Mouse (Mus musculus): ENCODE measurements around the gene Camkv. TPM values are rescaled to one million over a fixed set of nuclear protein-coding genes. Genes with fewer than 3 reads are reported as not detected.

Camkv gene
- polyA plus RNA-seq, 1 experiment from 2014 or later = 2.6 TPM

GRCm38 (mm10) chr9:107949184-107949921 lies 13.9 kb downstream of the Camkv start:
- no peak for ATAC-seq (ENCODE audit: low read depth)
- H3K4me3 ChIP-seq (ENCODE audit: low read depth, low read length) = no peak overlapping the region
- no peak for DNase-seq (ENCODE audit: low spot score)
- no peaks in the 10 kb centered on the region for H3K36me3 ChIP-seq (ENCODE audit: control insufficient read depth, insufficient read depth, low read length)
- no peak overlapping the region for H3K27ac ChIP-seq (replicated peaks; ENCODE audit: low read depth, low read length)
- 76% methylated on average over 13 of the region's 13 CpGs for WGBS
- no peak overlapping the region for H3K4me2 ChIP-seq (ENCODE audit: low read depth, low read length)
- peaks cover 4% of the 10 kb centered on the region for H3K4me1 ChIP-seq (ENCODE audit: control insufficient read depth, insufficient read depth, low read length)
- no peak overlapping the region for H3K9ac ChIP-seq (ENCODE audit: low read depth, low read length)
- H3K9me3 ChIP-seq (ENCODE audit: control insufficient read depth, low read length) = no peaks in the 10 kb centered on the region
- no peaks in the 10 kb centered on the region for H3K27me3 ChIP-seq (replicated peaks; ENCODE audit: control insufficient read depth, insufficient read depth, low read length)

- peak within 1 kb of the TSS; percentile 65 for H3K4me2 ChIP-seq (ENCODE audit: low read depth, low read length)
- ATAC-seq (ENCODE audit: low read depth) (no peak), DNase-seq (ENCODE audit: low spot score) (no peak)
- H3K27ac ChIP-seq (replicated peaks; ENCODE audit: low read depth, low read length) = peak within 1 kb of the TSS; percentile 77
- peak within 1 kb of the TSS; percentile 69 for H3K4me3 ChIP-seq (ENCODE audit: low read depth, low read length)
- no peaks in the 10 kb centered on the region for H3K27me3 ChIP-seq (replicated peaks; ENCODE audit: control insufficient read depth, insufficient read depth, low read length)
- H3K36me3 ChIP-seq (ENCODE audit: control insufficient read depth, insufficient read depth, low read length) = no peaks in the 10 kb centered on the region
- WGBS = 83% methylated on average over 10 of the region's 10 CpGs
- H3K9me3 ChIP-seq (ENCODE audit: control insufficient read depth, low read length) = no peaks in the 10 kb centered on the region
- peaks cover 4% of the 10 kb centered on the region for H3K4me1 ChIP-seq (ENCODE audit: control insufficient read depth, insufficient read depth, low read length)
- H3K9ac ChIP-seq (ENCODE audit: low read depth, low read length) = peak within 1 kb of the TSS; percentile 73
These were observed 14.4 kb downstream of the Camkv start, which contains the start of gene Traip for GRCm38 (mm10) chr9:107949922-107950235. Traip (plus strand) TSS chr9:107950136.

GRCm38 (mm10) chr9:107950460-107951355 lies 15.2 kb downstream of the Camkv start:
- Histone ChIP-seq H3K27ac (replicated peaks; ENCODE audit: low read depth, low read length) (peak overlapping the region; percentile 77), H3K9me3 (ENCODE audit: control insufficient read depth, low read length) (no peaks in the 10 kb centered on the region), H3K4me2 (ENCODE audit: low read depth, low read length) (peak overlapping the region; percentile 65), H3K27me3 (replicated peaks; ENCODE audit: control insufficient read depth, insufficient read depth, low read length) (no peaks in the 10 kb centered on the region), H3K36me3 (ENCODE audit: control insufficient read depth, insufficient read depth, low read length) (no peaks in the 10 kb centered on the region), H3K4me1 (ENCODE audit: control insufficient read depth, insufficient read depth, low read length) (peaks cover 4% of the 10 kb centered on the region), H3K9ac (ENCODE audit: low read depth, low read length) (peak overlapping the region; percentile 73), H3K4me3 (ENCODE audit: low read depth, low read length) (peak overlapping the region; percentile 69)
- ATAC-seq (ENCODE audit: low read depth) = peak; percentile 96
- 14% methylated on average over 42 of the region's 45 CpGs for WGBS
- peak; percentile 97 for DNase-seq (ENCODE audit: low spot score)

GRCm38 (mm10) chr9:107955613-107956289 lies 20.3 kb downstream of the Camkv start:
- no peak overlapping the region for H3K27ac ChIP-seq (replicated peaks; ENCODE audit: low read depth, low read length)
- DNase-seq (ENCODE audit: low spot score) (no peak), ATAC-seq (ENCODE audit: low read depth) (no peak)
- no peak overlapping the region for H3K4me3 ChIP-seq (ENCODE audit: low read depth, low read length)
- no peaks in the 10 kb centered on the region for H3K27me3 ChIP-seq (replicated peaks; ENCODE audit: control insufficient read depth, insufficient read depth, low read length)
- no peaks in the 10 kb centered on the region; the same call in 1 of the 2 replicates for H3K4me1 ChIP-seq (ENCODE audit: control insufficient read depth, insufficient read depth, low read length)
- H3K4me2 ChIP-seq (ENCODE audit: low read depth, low read length) = no peak overlapping the region
- peaks cover 29% of the 10 kb centered on the region; the same call in 1 of the 2 replicates for H3K36me3 ChIP-seq (ENCODE audit: control insufficient read depth, insufficient read depth, low read length)
- 73% methylated on average over 6 of the region's 6 CpGs for WGBS
- no peaks in the 10 kb centered on the region for H3K9me3 ChIP-seq (ENCODE audit: control insufficient read depth, low read length)
- no peak overlapping the region for H3K9ac ChIP-seq (ENCODE audit: low read depth, low read length)

GRCm38 (mm10) chr9:107957141-107957540 lies 21.7 kb downstream of the Camkv start:
- no peak overlapping the region for H3K9ac ChIP-seq (ENCODE audit: low read depth, low read length)

GRCm38 (mm10) chr9:107959896-107960295 lies 24.4 kb downstream of the Camkv start:
- ATAC-seq (ENCODE audit: low read depth) = no peak
- Histone ChIP-seq H3K27me3 (replicated peaks; ENCODE audit: control insufficient read depth, insufficient read depth, low read length) (no peaks in the 10 kb centered on the region), H3K4me3 (ENCODE audit: low read depth, low read length) (no peak overlapping the region), H3K4me2 (ENCODE audit: low read depth, low read length) (no peak overlapping the region), H3K4me1 (ENCODE audit: control insufficient read depth, insufficient read depth, low read length) (no peaks in the 10 kb centered on the region), H3K36me3 (ENCODE audit: control insufficient read depth, insufficient read depth, low read length) (peaks cover 38% of the 10 kb centered on the region), H3K9ac (ENCODE audit: low read depth, low read length) (no peak overlapping the region), H3K9me3 (ENCODE audit: control insufficient read depth, low read length) (no peaks in the 10 kb centered on the region), H3K27ac (replicated peaks; ENCODE audit: low read depth, low read length) (no peak overlapping the region)
- no peak for DNase-seq (ENCODE audit: low spot score)
- 73% methylated on average over 6 of the region's 6 CpGs for WGBS

More at GRCm38 (mm10) chr9:107957141-107957540, 21.7 kb downstream of the Camkv start:
- Histone ChIP-seq H3K4me3 (ENCODE audit: low read depth, low read length) (no peak overlapping the region), H3K4me2 (ENCODE audit: low read depth, low read length) (no peak overlapping the region), H3K9me3 (ENCODE audit: control insufficient read depth, low read length) (no peaks in the 10 kb centered on the region), H3K27me3 (replicated peaks; ENCODE audit: control insufficient read depth, insufficient read depth, low read length) (no peaks in the 10 kb centered on the region), H3K36me3 (ENCODE audit: control insufficient read depth, insufficient read depth, low read length) (peaks cover 29% of the 10 kb centered on the region), H3K4me1 (ENCODE audit: control insufficient read depth, insufficient read depth, low read length) (no peaks in the 10 kb centered on the region), H3K27ac (replicated peaks; ENCODE audit: low read depth, low read length) (no peak overlapping the region)
- 66% methylated on average over 6 of the region's 6 CpGs for WGBS
- ATAC-seq (ENCODE audit: low read depth) (no peak), DNase-seq (ENCODE audit: low spot score) (no peak)

- Histone ChIP-seq H3K36me3 (ENCODE audit: control insufficient read depth, insufficient read depth, low read length) (peaks cover 40% of the 10 kb centered on the region), H3K9ac (ENCODE audit: low read depth, low read length) (no peak overlapping the region), H3K4me3 (ENCODE audit: low read depth, low read length) (no peak overlapping the region), H3K27ac (replicated peaks; ENCODE audit: low read depth, low read length) (no peak overlapping the region), H3K27me3 (replicated peaks; ENCODE audit: control insufficient read depth, insufficient read depth, low read length) (no peaks in the 10 kb centered on the region), H3K9me3 (ENCODE audit: control insufficient read depth, low read length) (no peaks in the 10 kb centered on the region), H3K4me2 (ENCODE audit: low read depth, low read length) (no peak overlapping the region), H3K4me1 (ENCODE audit: control insufficient read depth, insufficient read depth, low read length) (no peaks in the 10 kb centered on the region)
- 80% methylated on average over 4 of the region's 4 CpGs for WGBS
- DNase-seq (ENCODE audit: low spot score) (no peak), ATAC-seq (ENCODE audit: low read depth) (no peak)
These were observed 25.5 kb downstream of the Camkv start for GRCm38 (mm10) chr9:107960928-107961327.

GRCm38 (mm10) chr9:107961351-107961762 lies 25.9 kb downstream of the Camkv start:
- H3K4me2 ChIP-seq (ENCODE audit: low read depth, low read length) = no peak overlapping the region
- H3K27ac ChIP-seq (replicated peaks; ENCODE audit: low read depth, low read length) = no peak overlapping the region
- no peaks in the 10 kb centered on the region for H3K9me3 ChIP-seq (ENCODE audit: control insufficient read depth, low read length)
- H3K36me3 ChIP-seq (ENCODE audit: control insufficient read depth, insufficient read depth, low read length) = peaks cover 40% of the 10 kb centered on the region
- H3K27me3 ChIP-seq (replicated peaks; ENCODE audit: control insufficient read depth, insufficient read depth, low read length) = no peaks in the 10 kb centered on the region
- DNase-seq (ENCODE audit: low spot score) (no peak), ATAC-seq (ENCODE audit: low read depth) (no peak)
- H3K4me1 ChIP-seq (ENCODE audit: control insufficient read depth, insufficient read depth, low read length) = no peaks in the 10 kb centered on the region
- no peak overlapping the region for H3K9ac ChIP-seq (ENCODE audit: low read depth, low read length)
- 90% methylated on average over 10 of the region's 10 CpGs for WGBS
- H3K4me3 ChIP-seq (ENCODE audit: low read depth, low read length) = no peak overlapping the region

Measured in embryonic facial prominence, embryonic 14.5 days (tissue).